Mouse (Mus musculus): ENCODE results near the gene Alg12.

Alg12 gene

DNA sequence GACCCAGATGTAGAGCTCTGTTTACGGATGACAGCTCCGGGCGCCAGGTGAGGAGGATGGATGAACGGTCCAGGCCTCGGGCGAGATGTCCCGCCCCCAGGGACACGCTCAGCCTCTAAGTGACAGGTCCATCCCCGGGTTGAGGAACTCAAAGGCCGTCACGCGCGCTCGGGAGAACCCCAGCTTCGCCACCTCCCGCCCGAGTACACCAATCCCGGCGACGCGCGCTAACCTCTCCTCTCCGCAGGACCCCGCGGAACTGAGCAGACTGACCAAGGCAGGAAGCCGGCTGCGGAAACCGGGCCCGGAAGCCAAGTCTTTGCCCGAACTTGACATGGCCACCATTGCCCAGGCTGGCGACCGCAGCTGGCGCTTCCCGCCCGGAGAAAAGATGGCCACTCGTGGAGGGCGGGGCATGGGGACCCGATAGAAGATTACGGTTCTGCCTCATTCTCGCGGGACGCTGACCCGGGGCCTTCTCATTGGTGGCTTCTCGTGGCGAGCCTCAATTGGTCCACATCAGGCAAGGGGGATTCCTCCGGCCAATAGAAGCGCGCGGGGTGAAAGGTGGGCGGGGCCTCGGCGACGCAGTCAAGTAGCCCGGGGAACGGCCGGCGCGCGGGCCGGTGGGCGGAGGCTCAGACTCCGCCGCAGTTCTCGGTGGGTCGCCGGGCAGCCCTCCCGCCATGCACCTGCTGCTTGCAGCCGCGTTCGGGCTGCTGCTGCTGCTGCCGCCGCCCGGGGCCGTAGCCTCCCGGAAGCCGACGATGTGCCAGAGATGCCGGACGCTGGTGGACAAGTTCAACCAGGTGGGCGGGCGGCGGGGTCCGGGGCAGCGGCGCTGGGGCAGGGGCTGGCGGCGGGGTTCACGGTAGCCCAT lies at the start of gene Alg12, which contains the start of gene Creld2:
Gene Alg12 (minus strand): TSS at position 293 of the 880 bp plus-strand sequence.
Gene Creld2 (plus strand): TSS at position 621 of the 880 bp plus-strand sequence.
- peak; percentile 99 for DNase-seq (ENCODE audit: low read depth in 1 of 2, low spot score in 2 of 2)

DNA sequence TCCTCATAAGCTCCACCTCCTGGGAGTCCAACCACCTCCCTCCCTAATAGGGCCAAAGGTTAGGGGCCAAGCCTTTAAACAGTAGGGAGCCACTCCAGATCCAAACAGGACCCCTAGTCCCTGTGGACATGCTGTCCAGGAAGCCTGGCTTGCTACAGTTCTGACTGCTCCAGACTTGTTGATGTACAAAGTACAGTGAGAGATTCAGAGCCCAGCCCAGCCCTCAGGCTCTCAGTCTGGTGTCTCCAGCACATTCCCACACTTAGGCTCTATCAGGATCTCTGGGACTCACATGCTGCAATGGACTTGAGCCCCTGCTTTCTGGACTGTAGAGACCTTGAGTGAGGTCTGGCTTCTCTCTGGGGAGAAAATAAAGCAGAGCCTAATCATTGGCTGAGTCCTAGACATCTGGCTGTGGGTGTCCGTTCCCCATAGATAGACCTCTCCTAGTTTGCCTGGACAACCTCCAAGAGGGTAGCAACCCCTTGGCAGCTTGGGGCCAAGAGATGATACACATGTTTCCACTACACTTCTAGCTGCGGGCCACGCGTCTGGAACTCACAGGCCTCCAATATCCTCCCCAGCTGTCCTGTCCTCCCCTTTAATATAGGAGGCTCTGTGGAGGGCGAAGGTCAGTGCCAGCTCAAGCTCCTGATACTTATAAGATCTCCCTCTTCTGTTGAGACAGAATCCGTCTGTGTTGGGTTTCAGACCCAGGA lies 49.1 kb upstream of the Alg12 start:
- DNase-seq (ENCODE audit: low read depth in 1 of 2, low spot score in 2 of 2), result no peak

- DNase-seq (ENCODE audit: low read depth in 1 of 2, low spot score in 2 of 2), result no peak
Measured at GRCm38 (mm10) chr15:88867368-88868023, 48.4 kb upstream of the Alg12 start.

DNA sequence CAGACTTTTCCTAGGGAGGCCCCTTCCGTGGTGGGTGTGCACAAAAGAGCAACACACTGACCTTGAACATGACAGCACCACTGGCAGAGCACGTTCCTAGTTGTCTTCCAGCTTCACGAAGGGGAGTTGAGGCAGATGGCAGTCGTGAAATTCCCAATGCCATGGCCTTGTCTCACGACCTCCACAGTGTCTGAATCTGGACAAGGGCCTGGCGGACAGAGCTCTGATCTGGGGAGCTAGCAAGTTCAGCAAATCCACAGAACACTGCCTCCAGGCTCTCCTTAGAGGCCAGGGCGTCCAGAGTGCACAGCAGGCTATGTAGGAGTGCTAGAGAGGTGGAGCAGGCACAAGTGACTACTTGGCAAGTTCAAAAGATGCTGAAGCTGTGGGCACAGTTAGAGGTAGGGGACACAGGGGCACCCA lies 47.8 kb upstream of the Alg12 start:
- DNase-seq (ENCODE audit: low read depth in 1 of 2, low spot score in 2 of 2), result no peak

DNA sequence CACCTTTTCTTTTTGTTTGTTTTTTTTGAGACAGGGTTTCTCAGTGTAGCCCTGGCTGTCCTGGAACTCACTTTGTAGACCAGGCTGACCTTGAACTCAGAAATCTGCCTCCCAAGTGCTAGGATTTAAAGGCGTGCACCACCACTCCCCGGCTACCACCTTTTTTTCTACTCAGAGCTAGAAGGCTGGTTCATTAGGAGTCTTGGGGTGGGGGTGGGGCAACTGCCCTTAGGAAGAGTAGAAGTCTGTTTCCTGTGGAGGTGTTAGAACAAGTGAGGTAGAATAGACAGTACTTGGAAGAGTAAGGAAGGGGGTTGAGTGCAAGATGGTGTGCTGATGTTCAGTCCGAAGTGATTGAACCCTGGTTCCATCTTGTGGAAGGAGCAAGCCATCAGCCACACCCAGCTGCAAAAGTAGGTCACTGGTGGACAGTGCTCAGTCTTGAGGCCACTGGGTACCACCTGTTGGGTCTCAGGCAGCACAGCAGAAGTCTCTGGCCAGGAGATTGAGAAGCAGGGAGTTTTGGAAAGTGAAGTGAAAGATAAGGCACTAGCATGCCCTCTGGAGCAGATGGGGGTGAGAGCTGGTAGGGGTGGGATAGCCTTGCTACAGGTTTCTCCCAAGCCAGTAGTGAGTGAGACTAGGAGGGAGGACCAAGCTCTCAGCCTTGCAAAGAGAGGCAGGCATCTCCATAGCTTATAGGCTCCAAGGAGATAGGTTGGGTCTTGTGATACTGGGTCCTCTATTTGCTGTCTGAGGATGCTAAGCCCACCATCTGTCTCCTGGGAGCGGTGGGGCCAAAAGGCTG lies 47.0 kb upstream of the Alg12 start:
- DNase-seq (ENCODE audit: low read depth in 1 of 2, low spot score in 2 of 2), result no peak

GRCm38 (mm10) chr15:88865061-88865460 lies 45.9 kb upstream of the Alg12 start:
- no peak for DNase-seq (ENCODE audit: low read depth in 1 of 2, low spot score in 2 of 2)

DNA sequence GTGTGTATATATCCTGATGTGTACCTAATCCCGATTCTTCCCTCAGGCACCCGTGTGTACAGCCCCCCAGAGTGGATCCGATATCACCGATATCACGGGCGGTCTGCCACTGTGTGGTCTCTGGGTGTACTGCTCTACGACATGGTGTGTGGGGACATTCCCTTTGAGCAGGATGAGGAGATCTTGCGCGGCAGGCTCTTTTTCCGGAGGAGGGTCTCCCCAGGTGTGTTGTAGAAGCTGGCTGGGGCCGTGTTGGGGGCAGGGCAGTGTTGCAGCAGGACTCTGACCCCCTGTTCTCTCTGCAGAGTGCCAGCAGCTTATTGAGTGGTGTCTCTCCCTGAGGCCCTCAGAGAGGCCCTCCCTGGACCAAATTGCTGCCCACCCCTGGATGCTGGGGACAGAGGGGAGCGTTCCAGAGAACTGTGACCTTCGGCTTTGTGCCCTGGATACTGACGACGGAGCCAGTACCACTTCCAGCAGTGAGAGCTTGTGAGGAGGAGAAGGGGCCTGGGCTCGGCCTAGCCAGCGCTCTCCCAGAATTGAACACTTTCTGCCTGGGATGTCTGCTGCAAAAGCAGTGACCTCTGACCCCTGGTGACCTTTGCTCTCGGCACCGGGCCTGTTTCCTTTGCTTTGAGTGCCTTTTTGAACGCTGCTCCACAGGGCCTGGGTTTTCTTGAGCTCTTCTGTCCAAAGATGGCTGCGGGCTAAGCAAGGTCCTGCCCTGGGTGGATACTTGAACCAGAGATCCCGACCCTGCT lies 45.3 kb upstream of the Alg12 start:
- DNase-seq (ENCODE audit: low read depth in 1 of 2, low spot score in 2 of 2), result no peak

DNA sequence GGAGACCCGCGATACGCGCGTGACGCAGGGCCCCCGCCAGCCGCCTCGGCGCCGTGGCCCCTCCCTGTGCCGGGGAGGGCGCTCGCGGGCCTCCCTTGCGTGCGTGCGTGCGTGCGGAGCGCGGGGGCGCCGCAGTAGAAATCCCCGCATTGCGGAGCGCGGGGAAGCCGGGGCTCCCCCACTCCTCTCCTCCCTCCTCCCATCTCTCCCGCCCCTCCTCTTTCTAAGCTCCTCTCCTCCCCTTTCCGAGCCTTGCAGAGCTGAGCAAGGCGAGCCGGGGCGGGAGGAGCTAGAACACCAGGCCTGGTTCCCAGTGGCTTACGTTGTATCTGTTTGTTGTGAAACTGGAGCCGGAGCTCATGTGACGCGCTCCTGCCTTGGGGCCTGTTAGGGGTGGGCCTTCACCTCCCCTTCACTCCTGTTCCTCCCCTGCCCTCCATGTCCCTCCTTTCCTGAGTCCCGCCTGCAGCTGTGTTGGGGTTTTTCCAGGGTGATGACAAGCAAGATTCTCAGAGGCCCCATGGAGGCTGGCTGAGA lies 44.6 kb upstream of the Alg12 start:
- peak; percentile 69 to 84 for DNase-seq (ENCODE audit: low read depth in 1 of 2, low spot score in 2 of 2)

- DNase-seq (ENCODE audit: low read depth in 1 of 2, low spot score in 2 of 2), result peak in 1 of 2 experiments; percentile 28
Measured at GRCm38 (mm10) chr15:88862881-88863694, 44.0 kb upstream of the Alg12 start.

- peak; percentile 92 to 95 for DNase-seq (ENCODE audit: low read depth in 1 of 2, low spot score in 2 of 2)
Measured at GRCm38 (mm10) chr15:88861772-88862622, 42.9 kb upstream of the Alg12 start, which contains the start of gene Pim3. Gene Pim3 (plus strand): TSS chr15:88862186.

- DNase-seq (ENCODE audit: low read depth in 1 of 2, low spot score in 2 of 2), result no peak
Measured at GRCm38 (mm10) chr15:88860781-88861180, 41.7 kb upstream of the Alg12 start.

DNA sequence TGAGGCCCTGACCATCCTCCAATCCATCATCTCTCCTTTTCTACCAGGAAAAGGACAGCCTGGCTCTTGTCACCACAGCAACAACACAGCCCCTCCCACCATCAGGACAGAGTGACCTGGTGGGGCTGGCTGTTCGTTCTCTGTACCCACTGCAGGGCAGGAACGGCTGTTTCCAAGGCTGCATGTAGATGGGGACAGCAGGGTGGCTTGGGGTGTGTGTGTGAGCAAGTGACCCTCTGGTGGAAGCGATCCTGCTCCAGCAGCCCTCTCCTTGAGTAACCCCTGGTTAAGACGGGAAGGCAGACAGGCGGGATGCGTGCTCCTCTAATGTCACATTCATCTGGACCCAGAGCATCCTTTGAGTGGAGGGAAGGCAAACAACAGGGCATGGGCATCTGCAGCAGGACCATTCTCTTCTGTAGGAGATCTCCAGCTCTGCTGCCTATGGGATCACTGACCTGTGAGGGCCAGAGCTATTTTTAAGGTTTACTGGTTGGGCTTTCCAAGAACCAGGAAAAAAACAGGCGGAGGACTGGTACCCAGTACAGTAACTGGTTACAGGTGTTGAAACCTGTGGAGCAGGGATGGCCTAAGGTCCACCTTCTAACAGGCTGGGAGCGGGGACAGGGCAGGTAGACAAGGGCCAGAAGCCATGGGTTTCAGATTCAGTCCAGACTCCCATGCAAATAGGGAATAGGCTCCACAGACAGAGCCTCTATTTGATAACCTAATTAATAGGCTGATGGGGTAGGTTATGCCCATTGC lies 40.3 kb upstream of the Alg12 start:
- DNase-seq (ENCODE audit: low read depth in 1 of 2, low spot score in 2 of 2), result no peak

GRCm38 (mm10) chr15:88858707-88859106 lies 39.6 kb upstream of the Alg12 start:
- DNase-seq (ENCODE audit: low read depth in 1 of 2, low spot score in 2 of 2), result no peak

- no peak for DNase-seq (ENCODE audit: low read depth in 1 of 2, low spot score in 2 of 2)
Measured at GRCm38 (mm10) chr15:88858141-88858541, 39.0 kb upstream of the Alg12 start.

GRCm38 (mm10) chr15:88857361-88857760 lies 38.2 kb upstream of the Alg12 start:
- no peak for DNase-seq (ENCODE audit: low read depth in 1 of 2, low spot score in 2 of 2)

DNA sequence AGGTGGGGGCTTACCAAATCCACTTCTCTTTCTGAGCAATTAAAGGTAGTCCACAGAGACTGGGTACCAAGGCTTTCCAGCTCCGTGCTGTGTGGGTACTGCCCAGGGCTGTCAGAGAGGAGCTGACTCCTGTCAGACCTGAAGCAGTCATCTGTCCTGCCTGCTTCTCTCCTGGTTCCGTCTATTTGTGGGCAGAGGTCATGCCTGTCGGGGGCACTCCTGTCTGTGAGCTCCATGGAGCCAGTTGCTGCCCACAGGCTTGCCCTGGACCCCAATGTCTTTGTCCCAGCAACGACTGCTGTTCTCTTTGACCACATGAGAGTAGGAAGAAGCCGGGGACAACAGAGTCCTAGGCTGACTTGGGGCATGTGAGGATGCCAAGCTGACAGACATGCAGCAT lies 37.5 kb upstream of the Alg12 start:
- no peak for DNase-seq (ENCODE audit: low read depth in 1 of 2, low spot score in 2 of 2)

DNA sequence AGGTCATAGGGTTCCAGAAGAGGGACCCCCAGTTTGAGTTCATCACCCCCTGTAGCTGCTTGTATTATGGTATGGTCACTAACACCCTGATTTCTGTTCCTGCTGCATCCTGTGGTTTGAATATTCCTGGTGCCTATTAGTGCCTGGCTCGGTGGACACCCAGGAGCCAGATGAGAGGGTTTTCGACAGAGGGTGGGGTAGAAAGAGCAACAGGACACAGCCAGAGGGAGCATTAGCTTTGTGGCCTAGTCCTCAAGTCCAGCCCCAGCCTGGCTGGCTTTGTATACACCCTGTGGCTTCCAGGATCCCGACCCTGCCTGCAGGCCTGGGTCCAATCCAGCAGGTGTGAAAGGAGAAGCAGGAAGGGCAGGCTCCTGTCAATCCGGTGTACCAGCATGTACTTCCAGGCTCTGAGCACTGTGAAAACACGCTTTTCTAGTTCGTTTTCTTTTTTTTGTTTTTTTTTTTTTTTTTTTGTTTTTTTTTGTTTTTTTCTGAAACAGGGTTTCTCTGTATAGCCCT lies 36.8 kb upstream of the Alg12 start:
- DNase-seq (ENCODE audit: low read depth in 1 of 2, low spot score in 2 of 2), result no peak

Measured in monocyte, adult 2 months (primary cell).